Mouse (Mus musculus): ENCODE results near the gene Zfp27.

GRCm38 (mm10) chr7:29904101-29904500 is 2.3 kb downstream of the Zfp27 start:
- no peak for TF ChIP-seq EP300 (IDR thresholded peaks at IDR 0.05; ENCODE audit: low read depth)
- TF ChIP-seq CTCF (IDR thresholded peaks at IDR 0.05; ENCODE audit: low read depth): no peak

Measured in heart, postnatal 0 days (tissue).